In the genomic region with DNA sequence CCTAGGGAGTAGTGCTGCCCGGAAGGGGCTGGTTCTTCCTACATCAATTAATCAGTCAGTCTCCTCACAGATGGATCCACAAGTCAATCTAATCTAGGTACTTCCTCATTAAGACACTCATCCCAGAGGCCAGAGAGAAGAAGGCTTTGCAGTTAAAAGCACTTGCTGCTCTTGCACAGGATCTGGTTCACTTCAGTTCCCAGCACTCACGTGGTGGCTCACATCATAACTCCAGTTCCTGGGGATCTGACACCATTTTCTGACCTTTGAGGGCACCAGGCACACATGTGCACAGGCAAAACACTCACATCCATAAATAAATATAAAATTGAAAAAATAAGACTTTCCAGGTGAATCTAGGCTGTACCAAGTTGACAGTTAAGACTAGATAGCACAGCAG, we compare ENCODE assay signal across 35 mouse cellular contexts. TPM values are rescaled to one million over a fixed set of nuclear protein-coding genes. Genes with fewer than 3 reads are reported as not detected.
"Had no signal": no experiment of that assay in that cellular context is flagged by ENCODE, and none has a peak within 500 bp of the region (broad histone marks: within the 10 kb centered on the region; RNA-seq: fewer than 3 reads in every experiment).

No protein-coding gene starts in this region.

- H3K9me3 ChIP-seq: heart, embryonic 10.5 days; heart, embryonic 12.5 days; heart, embryonic 15.5 days; hindbrain, embryonic 15.5 days; intestine, embryonic 15.5 days; kidney, embryonic 15.5 days had no signal

- H3K9ac ChIP-seq: heart, embryonic 12.5 days; heart, embryonic 13.5 days; heart, embryonic 15.5 days; hindbrain, embryonic 12.5 days; hindbrain, embryonic 13.5 days; hindbrain, embryonic 14.5 days; hindbrain, embryonic 15.5 days; intestine, embryonic 15.5 days; kidney, embryonic 15.5 days had no signal

- H3K4me1 ChIP-seq: hindbrain, embryonic 10.5 days; hindbrain, embryonic 12.5 days; hindbrain, embryonic 13.5 days; hindbrain, embryonic 15.5 days; intestine, embryonic 15.5 days; kidney, embryonic 15.5 days had no signal

- ATAC-seq: hindbrain, embryonic 16.5 days; hindbrain, postnatal 0 days; inflammation-experienced regulatory T-cells, adult 6 months; intestine, embryonic 15.5 days; intestine, embryonic 16.5 days; intestine, postnatal 0 days had no signal

- H3K36me3 ChIP-seq: heart, embryonic 10.5 days; heart, embryonic 12.5 days; heart, embryonic 13.5 days; heart, embryonic 15.5 days; hindbrain, embryonic 10.5 days; hindbrain, embryonic 12.5 days; hindbrain, embryonic 13.5 days; hindbrain, embryonic 15.5 days; intestine, embryonic 15.5 days; kidney, embryonic 15.5 days had no signal

- H3K27me3 ChIP-seq: heart, embryonic 12.5 days; heart, embryonic 13.5 days; heart, embryonic 15.5 days; hindbrain, embryonic 12.5 days; hindbrain, embryonic 15.5 days; intestine, embryonic 15.5 days; kidney, embryonic 15.5 days had no signal

- H3K4me2 ChIP-seq: heart, embryonic 12.5 days; heart, embryonic 13.5 days; heart, embryonic 15.5 days; hindbrain, embryonic 12.5 days; hindbrain, embryonic 13.5 days; hindbrain, embryonic 14.5 days; hindbrain, embryonic 15.5 days; intestine, embryonic 15.5 days; kidney, embryonic 15.5 days had no signal

- H3K4me3 ChIP-seq: heart, embryonic 10.5 days; heart, embryonic 12.5 days; heart, embryonic 13.5 days; heart, embryonic 15.5 days; hindbrain, embryonic 10.5 days; hindbrain, embryonic 12.5 days; hindbrain, embryonic 13.5 days; hindbrain, embryonic 15.5 days; intestine, embryonic 15.5 days; kidney, embryonic 15.5 days; layer of hippocampus, adult 2 months had no signal

- DNase-seq: heart, postnatal 10 days; heart, postnatal 14 days; heart, postnatal 36 days; heart, postnatal 4 days; kidney, adult 11 months; kidney, adult 18-20 months; kidney, adult 2 months; kidney, adult 8-10 months; kidney, adult 9 months; kidney, postnatal 10 days; kidney, postnatal 14 days; kidney, postnatal 25 days; kidney, postnatal 36 days; kidney, postnatal 4 days; layer of hippocampus, adult 9-11 months; layer of hippocampus, postnatal 36 days had no signal

- H3K27ac ChIP-seq: heart, embryonic 10.5 days; heart, embryonic 13.5 days; heart, embryonic 15.5 days; hindbrain, embryonic 10.5 days; hindbrain, embryonic 12.5 days; hindbrain, embryonic 13.5 days; hindbrain, embryonic 14.5 days; hindbrain, embryonic 15.5 days; hindbrain, postnatal 0 days; intestine, embryonic 15.5 days; kidney, embryonic 15.5 days; kidney, postnatal 0 days; layer of hippocampus, adult 2 months had no signal

RNA-seq across cellular contexts. Expression of a gene that starts 27.7 kb away (rescaled TPM):
- total RNA-seq: hematopoietic stem cell, adult 5-6 weeks had no signal
